Mouse (Mus musculus) midbrain, embryonic 11.5 days (tissue): ENCODE results near the gene Evi2b. TPM values are rescaled to one million over a fixed set of nuclear protein-coding genes. Genes with fewer than 3 reads are reported as not detected.

Experiments
- ATAC-seq: fragments of 200-750 bp; cut with Nextera tagmentation; 2 replicates; pipeline ENCODE4 v1.8.0; 2017; ENCODE audit warnings: moderate TSS enrichment, moderate library complexity; ENCODE audit not compliant: low FRiP score
- DNase-seq: peaks from one replicate; pipeline ENCODE4 v3.0.0; 2015; ENCODE audit warnings: low spot score; ENCODE audit errors: missing footprints
- H3K27ac ChIP-seq: fragments of 300-500 bp; sonication (generic); 2 replicates; pipeline ENCODE4 v1.5.1; 2014; ENCODE audit warnings: low read depth, low read length
- H3K27me3 ChIP-seq: fragments of 300-500 bp; sonication (generic); 2 replicates; pipeline ENCODE4 v1.6.1; 2014; ENCODE audit warnings: mild to moderate bottlenecking, low read length, moderate library complexity, mixed read lengths; ENCODE audit not compliant: control insufficient read depth, insufficient read depth
- H3K36me3 ChIP-seq: fragments of 300-500 bp; sonication (generic); 2 replicates; pipeline ENCODE4 v1.6.1; 2014; ENCODE audit warnings: mild to moderate bottlenecking, low read length, moderate library complexity, mixed read lengths; ENCODE audit not compliant: control insufficient read depth, insufficient read depth
- H3K4me1 ChIP-seq: fragments of 300-500 bp; sonication (generic); 2 replicates; pipeline ENCODE4 v1.6.1; 2014; ENCODE audit warnings: low read length; ENCODE audit not compliant: control insufficient read depth, insufficient read depth
- H3K4me2 ChIP-seq: fragments of 300-500 bp; sonication (generic); 2 replicates; pipeline ENCODE4 v1.6.1; 2014; ENCODE audit warnings: mild to moderate bottlenecking, moderate library complexity
- H3K4me3 ChIP-seq: fragments of 300-500 bp; sonication (generic); 2 replicates; pipeline ENCODE4 v1.5.1; 2014; ENCODE audit warnings: low read depth, low read length
- H3K9ac ChIP-seq: fragments of 300-500 bp; sonication (generic); 2 replicates; pipeline ENCODE4 v1.6.1; 2014; ENCODE audit warnings: low read length
- H3K9me3 ChIP-seq: fragments of 300-500 bp; sonication (generic); 2 replicates; pipeline ENCODE4 v1.6.1; 2016; ENCODE audit warnings: low read length; ENCODE audit not compliant: control insufficient read depth
- WGBS: fragments of 180-500 bp; shearing (Covaris S2); extraction: QIAGEN DNeasy Blood & Tissue Kit; methylation state at CpG from one replicate; pipeline ENCODE4 v1.1.7; 2014; 5-methylcytosine and 5-hydroxymethylcytosine counted together
- polyA plus RNA-seq: library from polyadenylated mRNA; unstranded; fragments of >200 nt; fragmentation: Nextera tagmentation; extraction: Ambion mirVana; gene quantifications from 2 replicates; pipeline ENCODE4 v1.2.1, GENCODE M21; 2014

The Evi2b gene
- polyA plus RNA-seq, 1 experiment from 2014 or later: 0.22 TPM

DNA sequence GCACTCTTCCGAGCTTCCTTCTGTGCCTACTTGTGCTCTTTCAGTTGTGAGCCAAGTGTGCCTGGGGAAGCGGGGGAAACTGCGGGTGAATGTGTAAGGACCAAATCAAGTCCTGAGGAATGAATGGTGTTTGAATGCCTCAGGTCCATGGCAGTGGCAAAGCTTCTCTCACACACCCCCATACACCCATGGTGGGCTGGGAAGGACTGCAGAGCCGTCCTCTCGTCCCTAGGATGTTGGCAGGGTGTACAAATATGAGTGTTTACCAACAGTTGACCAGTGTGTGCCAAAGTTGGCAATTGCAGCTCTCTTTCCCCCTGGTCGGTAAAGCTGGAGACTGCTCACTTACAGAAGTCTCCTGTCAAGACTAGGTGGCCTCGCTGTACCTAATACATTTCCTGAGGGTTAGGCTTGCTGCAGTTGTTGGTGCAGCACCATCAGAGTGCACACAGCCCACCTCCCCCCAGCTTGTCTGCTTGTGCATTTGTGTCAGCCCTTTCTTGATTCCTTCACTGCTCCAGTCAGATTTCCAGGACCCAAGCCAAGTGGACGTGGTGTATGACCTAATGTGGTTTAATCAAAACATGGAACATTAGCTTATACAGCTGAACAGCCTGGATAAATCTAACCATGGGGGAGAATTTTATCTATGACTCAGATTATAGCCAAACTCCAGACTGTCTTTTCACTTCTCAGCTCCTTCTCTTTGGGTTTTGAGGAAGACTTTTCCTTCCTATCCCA is 10.6 kb upstream of the Evi2b start:
- no peaks in the 10 kb centered on the region for H3K9me3 ChIP-seq
- no peak overlapping the region for H3K4me3 ChIP-seq
- H3K27me3 ChIP-seq: no peaks in the 10 kb centered on the region
- 0 out of 2 replicates have a peak, but pooled peaks cover 3% of the 10 kb centered on the region for H3K36me3 ChIP-seq
- 88% methylated on average over 8 of the region's 8 CpGs for WGBS
- H3K4me2 ChIP-seq: no peak overlapping the region
- 0 out of 2 replicates have a peak overlapping the region, but pooled peaks have one; percentile 14 for H3K27ac ChIP-seq
- no peak for ATAC-seq
- DNase-seq: no peak
- H3K4me1 ChIP-seq: peaks cover 5% of the 10 kb centered on the region
- no peak overlapping the region for H3K9ac ChIP-seq

DNA sequence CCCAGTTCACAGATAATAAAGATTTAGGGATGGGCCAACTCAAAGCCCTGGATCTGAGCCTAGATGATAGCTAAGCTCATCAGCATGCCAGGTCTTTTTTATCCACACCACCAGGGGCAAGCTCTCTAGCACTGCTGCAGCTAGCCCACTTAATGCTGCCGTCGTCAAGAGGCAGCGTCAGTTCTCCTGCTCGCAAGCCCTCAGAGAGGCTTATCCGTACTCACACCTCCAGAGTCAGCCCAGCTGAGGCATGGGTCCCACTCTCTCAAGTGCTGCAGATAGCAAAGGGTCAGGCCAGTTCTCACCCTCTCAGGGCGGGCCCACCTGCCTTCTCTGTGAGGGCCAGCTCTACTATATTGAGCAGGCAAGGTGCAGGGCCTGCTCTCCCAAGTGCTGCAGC is 9.7 kb upstream of the Evi2b start:
- ATAC-seq: no peak

DNA sequence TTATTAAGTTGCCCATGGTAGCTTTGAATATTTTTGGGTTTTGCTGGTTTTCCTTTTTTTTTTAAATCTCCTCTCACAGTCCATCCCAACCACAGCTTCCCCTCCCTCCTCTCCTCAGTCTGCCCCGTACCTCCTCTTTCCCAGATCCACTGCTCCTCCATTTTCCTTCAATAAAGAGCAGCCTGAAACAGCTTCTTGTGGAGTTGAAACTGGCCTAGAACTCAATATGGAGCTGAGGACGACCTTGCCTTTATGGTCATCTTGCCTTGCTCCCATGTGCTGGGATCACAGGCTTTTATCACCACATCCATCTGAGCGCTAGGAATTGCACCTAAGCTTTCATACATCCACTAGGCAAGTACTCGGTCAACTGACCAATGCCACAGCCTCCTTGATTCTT is 7.9 kb upstream of the Evi2b start:
- ATAC-seq: no peak
- no peak overlapping the region for H3K27ac ChIP-seq
- peak; percentile 77 for DNase-seq
- peaks cover 5% of the 10 kb centered on the region for H3K4me1 ChIP-seq
- H3K9ac ChIP-seq: no peak overlapping the region
- no peak overlapping the region for H3K4me2 ChIP-seq
- no peak overlapping the region for H3K4me3 ChIP-seq
- WGBS: 91% methylated on average over 4 of the region's 4 CpGs
- H3K36me3 ChIP-seq: 0 out of 2 replicates have a peak, but pooled peaks cover 3% of the 10 kb centered on the region
- H3K27me3 ChIP-seq: no peaks in the 10 kb centered on the region
- no peaks in the 10 kb centered on the region for H3K9me3 ChIP-seq

More for the DNA sequence above, 9.7 kb upstream of the Evi2b start:
- DNase-seq: no peak
- Histone ChIP-seq H3K27ac (no peak overlapping the region), H3K9ac (no peak overlapping the region), H3K27me3 (no peaks in the 10 kb centered on the region), H3K4me2 (no peak overlapping the region), H3K4me3 (no peak overlapping the region), H3K36me3 (0 out of 2 replicates have a peak, but pooled peaks cover 3% of the 10 kb centered on the region), H3K9me3 (no peaks in the 10 kb centered on the region), H3K4me1 (peaks cover 5% of the 10 kb centered on the region)
- WGBS: 84% methylated on average over 6 of the region's 6 CpGs

DNA sequence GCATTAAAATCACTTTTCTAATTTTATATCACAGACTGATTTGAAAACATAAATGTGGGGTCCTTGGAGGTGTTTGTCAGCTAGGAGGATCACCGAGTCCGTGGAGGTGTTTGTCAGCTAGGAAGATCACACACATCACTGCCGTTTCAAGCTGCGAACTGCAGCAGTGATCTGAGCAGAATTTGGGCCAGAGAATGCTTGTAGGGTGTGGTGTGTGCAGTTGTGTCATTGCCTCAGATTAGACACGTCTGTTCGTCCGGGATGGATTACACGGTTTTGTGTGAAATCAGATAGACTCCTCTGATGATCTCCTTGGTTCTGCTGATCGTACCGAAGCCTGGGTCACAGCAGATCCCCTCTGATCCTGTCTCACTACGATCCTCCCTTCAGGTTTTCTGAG is 7.2 kb upstream of the Evi2b start:
- H3K4me1 ChIP-seq: peaks cover 5% of the 10 kb centered on the region
- no peak overlapping the region for H3K27ac ChIP-seq
- H3K27me3 ChIP-seq: no peaks in the 10 kb centered on the region
- DNase-seq (no peak), ATAC-seq (no peak)
- no peak overlapping the region for H3K4me3 ChIP-seq
- H3K36me3 ChIP-seq: no peaks in the 10 kb centered on the region
- H3K9ac ChIP-seq: no peak overlapping the region
- no peak overlapping the region for H3K4me2 ChIP-seq
- 86% methylated on average over 11 of the region's 11 CpGs for WGBS
- H3K9me3 ChIP-seq: no peaks in the 10 kb centered on the region

DNA sequence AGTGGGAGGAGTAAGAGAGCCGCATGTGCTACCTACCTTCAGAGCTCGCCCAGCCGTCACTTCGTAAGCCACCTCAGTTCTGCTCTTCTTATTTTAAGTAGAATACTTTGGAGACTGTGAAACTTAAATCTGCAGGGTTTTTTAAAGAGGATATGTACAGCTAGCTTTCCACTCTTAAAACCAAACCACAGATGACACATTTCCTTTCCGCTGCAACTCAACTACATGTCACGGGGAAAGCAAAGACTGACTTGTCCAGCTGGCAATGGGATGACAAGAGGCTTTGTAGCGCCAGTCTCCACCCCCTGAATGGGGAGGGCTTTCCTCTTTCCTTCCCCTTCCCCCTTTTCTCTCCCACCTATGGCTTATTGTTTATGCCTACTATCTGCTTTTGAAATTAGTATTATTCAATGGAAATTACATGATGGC is 6.8 kb upstream of the Evi2b start, which contains the start of the genes Evi2 and Evi2a:
Gene Evi2, minus strand, starts transcription at position 257 of the 429 bp plus-strand sequence.
Gene Evi2a, minus strand, starts transcription at position 277 of the 429 bp plus-strand sequence.
- no peak within 1 kb of the TSS for H3K9ac ChIP-seq
- no peak within 1 kb of the TSS for H3K4me2 ChIP-seq
- WGBS: 89% methylated on average over 7 of the region's 7 CpGs
- H3K9me3 ChIP-seq: no peaks in the 10 kb centered on the region
- H3K4me1 ChIP-seq: peaks cover 5% of the 10 kb centered on the region
- no peaks in the 10 kb centered on the region for H3K36me3 ChIP-seq
- DNase-seq (peak; percentile 60), ATAC-seq (no peak)
- no peaks in the 10 kb centered on the region for H3K27me3 ChIP-seq
- H3K4me3 ChIP-seq: no peak within 1 kb of the TSS
- no peak within 1 kb of the TSS for H3K27ac ChIP-seq

DNA sequence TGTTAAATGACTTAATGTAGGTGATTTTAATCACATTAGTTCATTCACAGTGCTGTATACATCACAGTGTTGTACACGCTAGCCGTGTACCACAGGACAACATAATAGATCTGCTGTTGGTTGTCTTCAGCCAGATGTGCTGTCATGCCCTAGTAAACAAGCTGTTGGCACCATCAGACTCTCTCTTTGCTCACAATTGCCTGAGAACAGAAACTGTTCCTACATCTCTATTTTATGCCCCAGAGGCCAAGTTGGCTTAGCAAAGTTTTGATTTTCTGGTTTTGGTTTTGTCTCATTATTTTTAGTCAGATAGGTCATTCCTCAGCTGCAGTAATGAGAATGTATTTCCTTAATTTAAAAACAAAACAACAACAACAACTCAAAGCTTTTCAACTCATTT is 6.2 kb upstream of the Evi2b start:
- ATAC-seq: no peak
- H3K27ac ChIP-seq: no peak overlapping the region
- WGBS: 100% methylated on average over 2 of the region's 2 CpGs

DNA sequence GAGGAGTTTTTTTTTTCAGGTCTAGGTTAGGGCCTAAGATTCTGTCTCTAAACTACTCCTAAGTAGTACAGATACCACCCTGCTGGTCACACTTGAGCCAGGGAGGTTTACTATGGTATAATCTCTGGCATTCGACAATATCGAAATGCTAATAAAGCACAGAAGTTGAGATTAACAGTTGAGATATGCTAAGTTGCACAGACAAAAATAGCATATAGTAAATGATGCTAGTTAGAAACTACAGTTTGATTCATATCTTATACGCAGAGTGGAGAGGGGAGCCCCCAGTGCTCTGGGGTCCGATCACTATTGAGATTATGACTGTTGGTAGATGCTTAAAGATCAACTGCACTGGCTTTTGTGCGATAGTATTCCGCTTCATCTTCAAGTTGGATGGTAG is 5.7 kb upstream of the Evi2b start:
- Histone ChIP-seq H3K4me3 (no peak overlapping the region), H3K4me2 (no peak overlapping the region), H3K4me1 (peaks cover 2% of the 10 kb centered on the region), H3K9ac (no peak overlapping the region), H3K9me3 (no peaks in the 10 kb centered on the region), H3K27me3 (no peaks in the 10 kb centered on the region), H3K36me3 (no peaks in the 10 kb centered on the region), H3K27ac (no peak overlapping the region)
- WGBS: 97% methylated on average over 6 of the region's 6 CpGs
- peak; percentile 53 for DNase-seq
- ATAC-seq: no peak

More for the DNA sequence above, 6.2 kb upstream of the Evi2b start:
- H3K9me3 ChIP-seq: no peaks in the 10 kb centered on the region
- no peak overlapping the region for H3K9ac ChIP-seq
- no peak overlapping the region for H3K4me3 ChIP-seq
- peaks cover 4% of the 10 kb centered on the region for H3K4me1 ChIP-seq
- H3K27me3 ChIP-seq: no peaks in the 10 kb centered on the region
- peak; percentile 68 for DNase-seq
- no peak overlapping the region for H3K4me2 ChIP-seq
- H3K36me3 ChIP-seq: no peaks in the 10 kb centered on the region

DNA sequence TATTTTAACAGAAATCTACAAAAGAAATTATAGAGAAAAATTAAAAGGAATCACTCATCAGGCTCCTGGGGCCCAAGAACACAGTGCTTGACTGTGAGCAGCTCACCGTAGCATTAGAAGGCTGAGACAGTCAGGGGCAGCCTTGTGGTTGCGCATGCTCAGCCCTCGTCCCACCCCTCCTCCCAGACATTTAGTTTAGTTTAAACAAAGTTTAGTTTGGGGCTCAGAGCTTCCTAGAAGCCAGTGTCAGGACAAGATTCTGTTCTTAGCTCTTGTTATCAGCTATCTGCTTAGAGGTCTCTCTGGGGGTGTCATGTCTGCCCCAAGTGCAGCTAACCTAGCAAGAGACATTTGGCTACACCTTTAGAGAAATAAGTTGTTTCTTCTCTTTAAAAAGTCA is 5.0 kb upstream of the Evi2b start:
- Histone ChIP-seq H3K9ac (no peak overlapping the region), H3K36me3 (no peaks in the 10 kb centered on the region), H3K4me3 (no peak overlapping the region), H3K4me1 (no peaks in the 10 kb centered on the region), H3K9me3 (no peaks in the 10 kb centered on the region), H3K27me3 (no peaks in the 10 kb centered on the region), H3K4me2 (no peak overlapping the region), H3K27ac (no peak overlapping the region)
- WGBS: 91% methylated on average over 3 of the region's 3 CpGs
- DNase-seq: peak; percentile 19
- no peak for ATAC-seq

DNA sequence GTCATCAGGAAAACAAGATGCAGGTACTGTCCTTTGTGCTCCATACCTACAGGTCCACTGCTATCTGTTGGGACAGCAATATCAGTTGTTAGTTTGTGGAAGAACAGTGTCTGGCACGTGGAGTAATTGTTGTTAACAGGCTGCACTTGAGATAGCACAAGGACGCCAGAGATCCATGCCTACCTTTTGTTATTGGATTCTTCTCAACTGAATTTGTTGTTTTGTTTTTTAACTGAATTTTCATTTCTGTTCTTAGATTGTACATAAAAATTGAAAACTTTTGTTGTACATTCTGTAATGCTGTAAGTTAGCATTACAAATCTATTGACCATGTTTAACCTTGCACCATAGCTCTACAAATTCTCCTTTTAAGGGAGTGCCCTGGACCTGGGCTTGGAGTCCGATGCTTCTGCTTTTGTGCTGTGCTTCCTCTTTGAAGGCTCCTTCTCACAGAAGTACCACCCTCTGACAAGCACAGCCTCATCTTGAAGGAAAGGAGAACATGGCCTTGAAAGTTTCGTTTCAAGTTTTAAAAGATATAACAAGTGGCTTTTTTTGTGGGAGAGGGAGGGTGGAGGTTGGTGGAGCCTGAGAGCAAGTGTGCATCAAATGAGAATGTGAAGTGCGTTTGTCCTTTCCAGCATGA is 4.3 kb upstream of the Evi2b start:
- Histone ChIP-seq H3K9ac (no peak overlapping the region), H3K9me3 (no peaks in the 10 kb centered on the region), H3K36me3 (no peaks in the 10 kb centered on the region), H3K27ac (no peak overlapping the region), H3K4me2 (no peak overlapping the region), H3K4me1 (no peaks in the 10 kb centered on the region), H3K27me3 (no peaks in the 10 kb centered on the region), H3K4me3 (no peak overlapping the region)
- no peak for ATAC-seq
- DNase-seq: peak; percentile 53
- 90% methylated on average over 5 of the region's 5 CpGs for WGBS
